Mouse (Mus musculus): ENCODE data around the gene Rpap3. TPM values are rescaled to one million over a fixed set of nuclear protein-coding genes. Genes with fewer than 3 reads are reported as not detected.
"Not testable (repeated sequence)": the region's sequence is repeated elsewhere in the genome, so short reads cannot be mapped to it uniquely, and the experiment has no call there.

Rpap3 gene
- total and polyA plus RNA-seq, 2 experiments from 2014 or later = 39.6 to 45.6 TPM

GRCm38 (mm10) chr15:97675927-97676326 is 29.7 kb downstream of the Rpap3 start:
- H3K4me3 ChIP-seq (ENCODE audit: low read depth, low read length) = no peak overlapping the region
- H3K36me3 ChIP-seq (ENCODE audit: insufficient read depth) = peaks cover 53% of the 10 kb centered on the region
- no peak for TF ChIP-seq CTCF (IDR thresholded peaks at IDR 0.05; ENCODE audit: low read depth)
- H3K4me2 ChIP-seq (ENCODE audit: low read depth) = no peak overlapping the region
- no peaks in the 10 kb centered on the region for H3K27me3 ChIP-seq (ENCODE audit: insufficient read depth, low read length)
- H3K27ac ChIP-seq (ENCODE audit: low read depth, low read length) = no peak overlapping the region
- no peak overlapping the region for H3K9ac ChIP-seq
- H3K9me3 ChIP-seq (ENCODE audit: low read length) = no peaks in the 10 kb centered on the region
- ATAC-seq = no peak
- H3K4me1 ChIP-seq (ENCODE audit: insufficient read depth) = peaks cover 20% of the 10 kb centered on the region
- no peak for DNase-seq
- 89% methylated on average over 13 of the region's 13 CpGs for WGBS

GRCm38 (mm10) chr15:97674423-97674822 is 31.2 kb downstream of the Rpap3 start:
- no peak overlapping the region for H3K4me3 ChIP-seq (ENCODE audit: low read depth, low read length)
- TF ChIP-seq CTCF (IDR thresholded peaks at IDR 0.05; ENCODE audit: low read depth) = no peak
- no peak overlapping the region for H3K9ac ChIP-seq
- H3K4me2 ChIP-seq (ENCODE audit: low read depth) = no peak overlapping the region
- peaks cover 20% of the 10 kb centered on the region for H3K4me1 ChIP-seq (ENCODE audit: insufficient read depth)
- no peaks in the 10 kb centered on the region for H3K9me3 ChIP-seq (ENCODE audit: low read length)
- no peaks in the 10 kb centered on the region for H3K27me3 ChIP-seq (ENCODE audit: insufficient read depth, low read length)
- no peak overlapping the region for H3K27ac ChIP-seq (ENCODE audit: low read depth, low read length)
- ATAC-seq = no peak
- H3K36me3 ChIP-seq (ENCODE audit: insufficient read depth) = peaks cover 44% of the 10 kb centered on the region
- DNase-seq = no peak
- 96% methylated on average over 4 of the region's 4 CpGs for WGBS

- Histone ChIP-seq H3K4me3 (ENCODE audit: low read depth, low read length) (no peak overlapping the region), H3K36me3 (ENCODE audit: insufficient read depth) (peaks cover 41% of the 10 kb centered on the region), H3K9me3 (ENCODE audit: low read length) (no peaks in the 10 kb centered on the region), H3K27ac (ENCODE audit: low read depth, low read length) (peak overlapping the region; percentile 93; the same call in 1 of the 2 replicates), H3K9ac (no peak overlapping the region), H3K27me3 (ENCODE audit: insufficient read depth, low read length) (no peaks in the 10 kb centered on the region), H3K4me2 (ENCODE audit: low read depth) (no peak overlapping the region), H3K4me1 (ENCODE audit: insufficient read depth) (peaks cover 20% of the 10 kb centered on the region)
- DNase-seq = peak; percentile 34
- no peak for TF ChIP-seq CTCF (IDR thresholded peaks at IDR 0.05; ENCODE audit: low read depth)
- WGBS = 88% methylated on average over 7 of the region's 7 CpGs
- ATAC-seq = no peak
These were observed 32.2 kb downstream of the Rpap3 start for GRCm38 (mm10) chr15:97673256-97674000.

GRCm38 (mm10) chr15:97672211-97672765 is 33.3 kb downstream of the Rpap3 start:
- WGBS = 16% methylated on average over 9 of the region's 9 CpGs
- Histone ChIP-seq H3K27me3 (ENCODE audit: insufficient read depth, low read length) (no peaks in the 10 kb centered on the region), H3K4me1 (ENCODE audit: insufficient read depth) (peaks cover 24% of the 10 kb centered on the region), H3K9me3 (ENCODE audit: low read length) (no peaks in the 10 kb centered on the region), H3K4me3 (ENCODE audit: low read depth, low read length) (no peak overlapping the region), H3K9ac (no peak overlapping the region), H3K36me3 (ENCODE audit: insufficient read depth) (peaks cover 29% of the 10 kb centered on the region), H3K4me2 (ENCODE audit: low read depth) (peak overlapping the region; percentile 1; the same call in 1 of the 2 replicates), H3K27ac (ENCODE audit: low read depth, low read length) (peak overlapping the region; percentile 93)
- peak; percentile 95 for ATAC-seq
- TF ChIP-seq CTCF (IDR thresholded peaks at IDR 0.05; ENCODE audit: low read depth) = no peak
- DNase-seq = peak; percentile 95

- no peak overlapping the region for H3K27ac ChIP-seq (ENCODE audit: low read depth, low read length)
- H3K27me3 ChIP-seq (ENCODE audit: insufficient read depth, low read length) = no peaks in the 10 kb centered on the region
- 74% methylated on average over 6 of the region's 6 CpGs for WGBS
- H3K9me3 ChIP-seq (ENCODE audit: low read length) = no peaks in the 10 kb centered on the region
- TF ChIP-seq CTCF (IDR thresholded peaks at IDR 0.05; ENCODE audit: low read depth) = no peak
- H3K4me2 ChIP-seq (ENCODE audit: low read depth) = no peak overlapping the region
- no peak overlapping the region for H3K9ac ChIP-seq
- DNase-seq (no peak), ATAC-seq (no peak)
- H3K4me3 ChIP-seq (ENCODE audit: low read depth, low read length) = no peak overlapping the region
- peaks cover 24% of the 10 kb centered on the region for H3K4me1 ChIP-seq (ENCODE audit: insufficient read depth)
- peaks cover 13% of the 10 kb centered on the region for H3K36me3 ChIP-seq (ENCODE audit: insufficient read depth)
These were observed 35.1 kb downstream of the Rpap3 start for GRCm38 (mm10) chr15:97670554-97670953.

- 67% methylated on average over 17 of the region's 17 CpGs for WGBS
- not testable (repeated sequence) for H3K9ac ChIP-seq
These were observed 37.3 kb downstream of the Rpap3 start for GRCm38 (mm10) chr15:97668158-97668877.

GRCm38 (mm10) chr15:97667437-97667836 is 38.2 kb downstream of the Rpap3 start:
- no peak overlapping the region for H3K4me3 ChIP-seq (ENCODE audit: low read depth, low read length)
- H3K9ac ChIP-seq = no peak overlapping the region
- DNase-seq (peak; percentile 90), ATAC-seq (no peak)
- 22% methylated on average over 7 of the region's 7 CpGs for WGBS
- H3K9me3 ChIP-seq (ENCODE audit: low read length) = no peaks in the 10 kb centered on the region
- no peaks in the 10 kb centered on the region for H3K36me3 ChIP-seq (ENCODE audit: insufficient read depth)
- H3K4me2 ChIP-seq (ENCODE audit: low read depth) = no peak overlapping the region
- TF ChIP-seq CTCF (IDR thresholded peaks at IDR 0.05; ENCODE audit: low read depth) = peak; percentile 92
- peaks cover 14% of the 10 kb centered on the region for H3K4me1 ChIP-seq (ENCODE audit: insufficient read depth)
- no peaks in the 10 kb centered on the region for H3K27me3 ChIP-seq (ENCODE audit: insufficient read depth, low read length)
- H3K27ac ChIP-seq (ENCODE audit: low read depth, low read length) = peak overlapping the region; percentile 24; the same call in 1 of the 2 replicates

More at GRCm38 (mm10) chr15:97668158-97668877, 37.3 kb downstream of the Rpap3 start:
- H3K4me2 ChIP-seq (ENCODE audit: low read depth); H3K4me3 ChIP-seq (ENCODE audit: low read depth, low read length); H3K9me3 ChIP-seq (ENCODE audit: low read length); H3K27me3 ChIP-seq (ENCODE audit: insufficient read depth, low read length); ATAC-seq; DNase-seq; H3K36me3 ChIP-seq (ENCODE audit: insufficient read depth): not testable (repeated sequence)
- H3K4me1 ChIP-seq (ENCODE audit: insufficient read depth) = peaks cover 23% of the 10 kb centered on the region
- 0 out of 2 replicates have a peak overlapping the region, but pooled peaks have one; percentile 24 for H3K27ac ChIP-seq (ENCODE audit: low read depth, low read length)

Data from forebrain, postnatal 0 days (tissue).